Mouse (Mus musculus) spleen, adult 18-20 months (tissue): ENCODE results near the gene Dnase2b.

ENCODE experiments used
- DNase-seq, 2 experiments: peaks; one replicate each; pipeline ENCODE4 v3.0.0; 2022; ENCODE audit warnings: mixed read lengths in 2 of 2

Dnase2b gene

DNA sequence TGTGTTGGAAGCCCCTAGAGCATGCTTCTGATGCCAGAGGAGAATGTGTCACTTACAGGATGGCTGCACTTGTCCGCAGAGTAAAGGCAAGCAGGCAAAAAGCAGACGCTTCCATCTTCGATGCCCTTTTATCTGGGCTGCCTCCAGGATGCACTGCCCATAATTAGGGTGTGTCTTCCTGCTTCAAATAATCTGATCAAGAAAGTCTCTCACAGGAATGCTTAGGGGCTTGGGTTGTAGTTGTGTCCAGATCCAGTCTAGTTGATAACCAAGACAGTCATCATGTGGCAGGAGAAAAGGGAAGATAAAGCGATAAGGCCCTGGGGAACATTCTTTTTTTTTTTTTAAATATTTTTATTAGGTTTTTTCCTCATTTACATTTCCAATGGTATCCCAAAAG, at the start of gene Dnase2b:
TSS of gene Dnase2b (minus strand) at position 101 of the 400 bp plus-strand sequence.
- DNase-seq, result no peak

DNA sequence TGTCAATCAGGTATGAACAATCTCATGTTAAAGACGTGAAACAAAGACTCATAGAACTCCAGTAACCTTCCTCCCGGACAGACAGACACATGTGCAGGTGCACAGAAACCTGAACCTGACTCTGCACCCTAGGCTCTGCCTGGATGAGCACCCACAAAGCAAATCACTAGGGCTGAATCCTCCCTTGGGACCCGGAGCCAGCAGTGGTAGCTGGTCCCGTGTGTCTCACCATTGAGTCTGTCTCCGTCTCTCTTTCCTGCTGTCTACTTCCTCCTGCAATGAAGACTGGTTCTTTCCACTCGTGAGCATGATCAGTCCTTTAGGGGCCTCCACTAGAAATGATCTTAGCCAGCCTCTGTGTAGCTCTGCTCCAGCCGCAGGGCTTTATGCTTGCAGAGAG, 46.5 kb upstream of the Dnase2b start:
- DNase-seq, result no peak

DNA sequence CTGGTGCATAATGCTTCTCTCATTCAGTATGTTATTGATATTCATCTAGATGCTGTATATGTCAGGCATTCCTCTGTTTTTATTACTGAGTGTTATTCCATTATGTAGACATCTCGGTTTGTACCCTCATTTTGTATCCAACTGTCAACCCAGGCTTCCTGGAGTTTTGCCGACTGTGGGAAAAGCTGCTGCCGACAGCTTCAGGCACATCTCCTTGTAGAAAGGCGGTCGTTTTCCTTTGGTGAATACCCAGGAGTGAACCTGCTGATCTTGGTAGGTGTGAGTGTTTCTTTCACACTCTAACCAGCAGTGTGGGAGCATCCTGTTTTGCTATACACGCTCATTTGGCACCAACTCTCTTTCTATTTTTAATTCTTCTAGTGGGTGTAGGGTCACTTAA, 45.6 kb upstream of the Dnase2b start:
- no peak for DNase-seq

DNA sequence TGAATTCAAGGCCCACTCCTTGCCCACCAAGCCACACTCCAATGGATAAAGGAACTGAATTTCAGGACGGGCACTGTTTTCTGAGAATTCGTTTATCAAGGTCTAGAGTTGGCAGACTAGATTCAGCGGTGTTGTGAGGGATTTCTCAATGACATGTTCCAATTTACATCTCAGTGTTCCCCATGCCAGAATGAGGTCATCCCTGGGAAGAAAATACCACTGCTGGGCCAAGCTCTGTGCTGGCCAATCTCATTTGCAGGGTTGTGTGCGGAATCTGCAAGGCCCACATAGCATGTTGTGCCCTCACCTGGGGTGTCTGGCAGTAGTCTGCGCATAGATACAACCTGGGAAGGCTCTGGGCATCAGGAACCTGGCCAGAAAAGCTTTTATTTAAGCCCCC, 43.9 kb upstream of the Dnase2b start:
- DNase-seq, result no peak

DNA sequence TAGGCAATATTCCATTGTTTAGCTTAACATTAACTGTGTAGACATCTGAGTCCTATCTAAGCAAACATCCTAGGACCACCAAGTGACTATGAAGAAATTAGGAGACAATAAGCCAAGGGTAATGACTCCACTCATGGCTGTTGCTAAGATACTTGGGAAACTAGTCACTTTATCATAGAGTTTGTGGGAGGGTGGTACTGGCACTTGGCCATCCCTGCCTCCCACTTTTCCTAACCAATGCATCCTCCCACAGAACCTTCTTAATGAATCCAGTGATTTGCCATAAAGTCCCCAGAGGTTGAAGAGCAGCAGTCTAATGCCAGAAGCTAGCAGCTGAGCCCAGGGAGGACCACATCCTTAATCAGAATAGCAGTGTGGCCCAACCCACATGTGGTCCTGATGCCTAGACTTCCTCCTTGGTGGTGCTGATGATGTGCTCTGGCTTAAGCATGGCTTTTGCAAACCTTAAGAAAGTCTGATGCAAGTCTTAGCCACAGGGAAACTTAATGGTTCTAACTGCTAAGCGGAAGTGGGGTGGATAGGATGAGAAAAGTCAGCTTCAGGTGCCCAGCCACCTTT, 42.8 kb upstream of the Dnase2b start:
- DNase-seq, result no peak

DNA sequence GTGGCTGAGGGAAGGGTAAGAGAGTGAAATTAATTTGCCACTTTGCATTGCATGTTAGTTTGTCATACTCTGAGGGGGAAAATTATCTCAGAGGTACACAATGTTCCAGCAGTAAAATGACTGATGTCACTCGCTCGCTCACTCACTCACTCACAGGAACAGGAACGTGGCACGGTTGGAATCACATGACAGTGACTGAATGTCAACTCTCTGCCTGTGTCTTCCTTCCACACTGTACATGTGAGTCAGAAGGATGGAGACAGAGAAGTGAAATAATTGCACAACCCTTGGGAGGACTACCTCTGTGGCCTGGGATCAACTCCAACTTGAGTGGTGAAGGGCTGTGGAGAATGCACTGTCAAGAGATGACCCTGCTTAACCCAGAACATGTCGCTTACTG, 42.0 kb upstream of the Dnase2b start:
- DNase-seq, result no peak

DNA sequence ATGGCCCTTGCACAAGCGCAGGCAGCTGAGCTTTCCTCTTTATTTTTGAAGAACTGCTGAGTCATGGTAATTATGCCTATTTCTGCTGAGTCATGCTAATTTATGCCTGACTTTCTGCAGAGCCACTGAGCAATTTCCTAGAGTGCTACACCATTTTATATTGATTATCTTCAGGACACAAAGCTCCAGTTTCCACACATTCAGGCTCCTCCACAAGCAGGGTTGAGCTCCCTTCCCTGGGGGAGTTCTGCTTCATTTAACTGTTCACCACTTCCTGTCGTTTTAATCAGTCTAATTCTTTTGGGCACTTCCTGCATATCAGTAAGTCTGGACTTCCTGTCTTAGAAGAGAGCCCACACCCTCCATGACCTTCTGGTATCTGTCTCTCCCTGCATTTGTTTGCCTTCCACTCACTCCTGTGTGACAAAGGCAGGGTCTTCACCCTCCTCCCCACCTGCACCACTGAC, 39.7 kb upstream of the Dnase2b start:
- no peak for DNase-seq

DNA sequence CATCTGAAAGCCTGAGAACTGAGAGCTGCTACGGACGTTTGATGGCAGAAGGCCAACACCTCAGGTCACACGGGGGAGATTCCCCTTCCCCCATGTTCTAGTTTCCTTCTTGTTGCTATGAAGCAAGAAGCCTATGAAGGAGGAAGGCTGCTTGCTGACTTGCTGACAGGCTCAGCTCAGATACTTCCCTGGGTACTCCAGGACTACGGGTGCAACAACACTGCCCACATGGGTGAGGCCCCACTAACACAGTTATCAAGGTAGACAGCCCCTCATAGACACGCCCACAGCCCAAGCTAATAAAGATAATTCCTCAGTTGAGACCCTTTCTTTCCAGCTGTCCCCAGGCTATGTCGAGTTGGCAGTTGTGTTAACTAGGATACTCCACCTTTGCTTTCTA, 38.3 kb upstream of the Dnase2b start:
- DNase-seq, result no peak

DNA sequence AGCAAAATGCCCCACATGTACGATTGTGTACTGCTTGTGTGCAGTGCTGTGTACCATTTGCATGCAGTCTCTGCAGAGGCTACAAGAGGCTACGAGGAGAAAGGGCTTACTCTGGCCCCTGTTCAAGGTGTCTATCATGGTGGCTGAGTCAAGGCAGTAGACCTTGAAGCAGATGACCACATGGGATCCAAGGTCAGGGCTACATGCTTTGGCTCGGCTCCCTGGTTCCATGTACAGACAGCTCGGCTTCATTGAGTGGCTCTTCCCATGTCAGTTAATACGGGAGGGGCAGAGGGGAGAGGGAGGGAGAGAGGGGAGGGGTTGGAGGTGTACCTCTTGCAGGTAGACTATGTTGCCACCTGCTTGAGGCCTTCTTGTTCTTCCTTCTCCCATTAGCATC, 37.0 kb upstream of the Dnase2b start:
- no peak for DNase-seq

DNA sequence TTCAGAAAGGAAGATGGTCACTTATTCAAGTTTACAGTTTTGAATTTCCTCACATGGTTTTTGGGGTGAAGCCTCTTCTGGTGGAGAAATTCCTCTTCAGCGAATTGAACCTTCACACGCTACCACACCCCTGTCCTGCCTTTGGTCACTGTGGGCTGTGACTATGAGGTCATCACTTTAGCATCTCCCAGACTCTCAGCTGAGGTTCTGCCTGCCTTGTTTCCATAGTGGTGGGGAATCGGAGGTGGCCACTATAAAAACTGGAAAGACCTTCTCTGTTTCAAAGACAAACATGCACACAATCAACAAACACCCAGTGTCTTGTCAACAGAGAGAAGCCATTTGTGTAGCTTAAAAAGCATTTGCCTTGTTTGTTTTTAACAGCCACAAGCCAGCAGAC, 35.8 kb upstream of the Dnase2b start, which contains the start of gene 4930503B20Rik:
TSS of gene 4930503B20Rik (minus strand) at position 101 of the 400 bp plus-strand sequence.
- no peak for DNase-seq

DNA sequence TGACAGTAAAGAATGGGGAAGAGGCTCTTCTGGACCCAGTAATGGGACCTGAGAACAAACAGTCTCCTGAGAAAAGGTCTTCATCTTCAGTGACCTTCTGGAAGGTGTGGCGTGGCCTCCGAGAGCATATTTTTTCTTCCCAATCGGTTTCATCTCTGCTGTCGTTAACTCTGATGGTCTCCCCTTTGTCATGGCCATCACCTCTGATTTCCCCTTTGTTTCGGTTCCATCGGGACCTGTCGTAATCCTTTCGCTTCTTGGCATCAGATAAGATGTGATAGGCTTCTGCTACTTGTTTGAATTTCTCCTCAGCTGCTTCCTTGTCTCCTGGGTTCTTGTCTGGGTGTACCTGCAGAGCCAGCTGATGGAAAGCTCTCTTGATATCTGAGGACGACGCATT, 35.3 kb upstream of the Dnase2b start:
- DNase-seq, result no peak

DNA sequence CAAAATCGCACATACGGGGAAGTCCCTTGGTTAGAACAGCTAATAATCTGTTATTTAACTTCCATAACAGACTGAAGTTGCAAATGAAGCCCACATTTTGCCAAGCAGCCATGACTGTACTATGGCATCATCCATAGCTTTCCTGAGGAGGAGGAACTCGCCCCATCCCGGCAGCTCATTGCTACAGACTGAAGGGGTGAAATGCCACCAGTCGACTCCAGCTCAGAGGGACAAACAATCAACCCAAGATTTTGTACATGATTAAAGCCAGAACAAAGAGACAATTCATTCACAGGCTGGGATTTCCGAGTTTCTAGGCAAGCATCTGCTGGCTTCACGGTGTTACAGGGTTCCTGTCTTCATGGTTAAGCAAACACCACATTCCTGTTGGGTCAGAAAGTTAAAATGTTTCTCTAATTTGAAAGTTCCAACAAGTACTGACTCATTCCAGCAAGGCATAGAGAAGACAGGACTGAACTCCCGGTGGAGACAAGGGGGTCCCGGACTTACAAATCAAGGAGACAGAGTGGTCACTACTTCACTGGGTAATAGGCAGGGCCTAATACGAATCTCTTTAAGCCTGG, 34.0 kb upstream of the Dnase2b start:
- no peak for DNase-seq

DNA sequence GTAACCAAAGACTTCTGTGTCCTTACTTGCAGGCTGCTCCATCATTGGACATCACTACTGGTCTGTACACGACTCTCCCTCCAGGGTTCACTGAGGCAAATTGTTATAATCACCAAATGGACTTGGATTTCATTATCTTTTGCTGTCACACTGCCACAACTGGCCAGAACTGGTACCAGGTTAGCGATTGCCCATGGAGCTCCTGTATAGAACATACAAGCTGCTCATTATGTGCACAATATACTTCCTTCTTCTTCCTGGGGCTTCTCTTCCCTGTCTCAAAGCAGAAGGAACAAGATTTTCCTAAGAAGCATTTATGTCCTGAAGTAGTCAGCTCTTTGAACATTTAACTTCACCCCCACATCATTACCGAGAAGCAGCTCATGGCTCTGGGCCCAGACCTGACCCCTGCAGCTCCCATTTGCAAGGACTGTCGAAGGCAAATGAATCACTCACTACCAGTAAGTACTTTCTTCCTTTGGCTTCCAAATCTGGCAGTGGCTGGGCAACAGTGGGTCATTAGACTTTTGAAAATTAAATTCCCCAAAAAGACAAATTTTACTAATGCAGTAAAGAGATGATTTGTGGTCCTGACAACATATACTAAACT, 26.5 kb upstream of the Dnase2b start:
- DNase-seq, result no peak

DNA sequence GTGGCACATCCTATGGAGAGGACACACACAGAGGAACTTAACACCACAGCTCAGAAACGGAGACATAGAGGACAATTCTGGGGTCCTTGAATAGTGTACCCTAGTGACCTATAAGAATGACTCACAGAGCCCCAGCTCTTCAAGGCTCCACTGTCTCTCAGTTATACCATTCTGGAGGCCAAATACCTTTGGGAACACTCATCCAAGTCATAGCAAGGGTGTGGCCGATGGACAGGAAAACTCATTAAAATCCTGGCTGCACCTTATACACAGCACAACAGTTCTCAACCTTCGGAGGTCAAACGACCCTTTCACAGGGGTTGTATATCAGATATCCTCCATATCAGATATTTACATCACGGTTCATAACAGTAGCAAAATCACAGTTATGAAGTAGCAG, 17.1 kb upstream of the Dnase2b start:
- no peak for DNase-seq

DNA sequence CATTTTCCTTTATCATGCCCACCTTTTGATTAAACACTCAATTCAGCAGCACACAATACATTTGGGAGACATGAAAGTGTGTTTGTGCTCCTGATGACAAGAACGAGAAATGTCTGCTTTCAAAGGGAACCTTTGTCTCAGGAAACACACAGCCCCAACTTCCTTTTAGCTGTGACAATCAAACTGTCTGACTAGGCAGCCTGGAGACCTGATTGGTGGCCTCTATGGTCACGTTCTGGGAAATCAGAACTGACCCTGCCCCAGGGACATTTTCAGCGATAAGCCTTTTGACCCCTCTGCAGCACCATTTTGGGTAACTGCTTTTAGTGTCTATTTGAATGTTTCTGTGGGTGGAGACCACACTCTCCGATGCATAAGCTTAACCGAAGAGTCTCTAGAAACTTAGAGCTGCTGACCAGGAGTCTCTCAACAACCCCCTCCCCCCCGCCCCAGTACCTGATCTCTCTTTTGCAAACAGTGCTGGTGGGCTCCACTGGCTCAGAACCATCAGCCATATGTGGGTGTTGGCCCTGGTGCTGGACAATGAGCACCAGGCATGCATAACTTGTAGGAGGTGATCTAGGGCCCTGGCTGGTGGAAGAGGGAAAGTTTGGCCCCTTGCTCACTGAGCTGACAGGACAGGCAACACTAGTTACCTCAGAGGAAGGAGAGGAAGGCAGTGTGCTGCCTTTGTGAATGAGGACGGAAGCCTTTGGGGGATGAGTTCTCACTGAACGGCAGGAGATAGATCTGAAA, 13.0 kb upstream of the Dnase2b start:
- no peak for DNase-seq

DNA sequence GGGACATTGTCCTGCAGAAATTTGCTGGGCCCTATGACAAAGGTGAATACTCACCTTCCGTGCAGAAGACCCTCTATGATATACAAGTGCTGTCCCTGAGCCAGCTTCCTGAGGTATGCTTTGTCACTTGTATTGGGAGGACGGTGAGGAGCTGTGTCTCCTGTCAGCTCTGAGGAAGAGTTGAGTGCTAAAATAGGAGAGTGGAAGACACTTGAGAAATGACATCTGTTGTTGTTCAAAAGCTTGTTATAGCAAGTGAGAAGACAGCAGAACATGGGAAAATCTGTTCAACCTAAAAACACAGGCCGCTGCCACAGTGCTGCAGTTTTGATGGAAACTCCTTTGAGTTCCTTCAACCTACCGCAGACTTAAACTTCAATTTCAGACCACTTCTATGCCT, 10.4 kb upstream of the Dnase2b start:
- DNase-seq, result no peak

DNA sequence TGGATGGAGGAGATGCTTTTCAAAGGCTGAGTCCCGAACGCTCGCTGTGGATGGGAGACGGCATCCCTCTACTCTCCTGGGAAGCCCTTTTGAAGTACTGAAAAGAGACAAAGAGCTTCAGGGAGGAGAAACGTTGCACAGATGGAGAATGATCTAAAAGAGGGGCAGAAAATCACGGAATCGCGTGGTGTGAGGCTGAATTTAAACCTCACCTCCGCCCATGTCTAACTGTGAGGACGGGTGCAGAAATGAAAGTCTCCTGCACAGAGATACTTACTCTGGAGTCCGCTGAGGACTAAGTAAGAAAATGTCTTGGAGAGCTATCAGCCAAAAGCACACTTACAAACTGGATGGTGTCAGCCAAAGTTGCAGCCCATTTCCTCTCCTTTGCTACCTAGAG, 6.6 kb upstream of the Dnase2b start:
- DNase-seq, result no peak

DNA sequence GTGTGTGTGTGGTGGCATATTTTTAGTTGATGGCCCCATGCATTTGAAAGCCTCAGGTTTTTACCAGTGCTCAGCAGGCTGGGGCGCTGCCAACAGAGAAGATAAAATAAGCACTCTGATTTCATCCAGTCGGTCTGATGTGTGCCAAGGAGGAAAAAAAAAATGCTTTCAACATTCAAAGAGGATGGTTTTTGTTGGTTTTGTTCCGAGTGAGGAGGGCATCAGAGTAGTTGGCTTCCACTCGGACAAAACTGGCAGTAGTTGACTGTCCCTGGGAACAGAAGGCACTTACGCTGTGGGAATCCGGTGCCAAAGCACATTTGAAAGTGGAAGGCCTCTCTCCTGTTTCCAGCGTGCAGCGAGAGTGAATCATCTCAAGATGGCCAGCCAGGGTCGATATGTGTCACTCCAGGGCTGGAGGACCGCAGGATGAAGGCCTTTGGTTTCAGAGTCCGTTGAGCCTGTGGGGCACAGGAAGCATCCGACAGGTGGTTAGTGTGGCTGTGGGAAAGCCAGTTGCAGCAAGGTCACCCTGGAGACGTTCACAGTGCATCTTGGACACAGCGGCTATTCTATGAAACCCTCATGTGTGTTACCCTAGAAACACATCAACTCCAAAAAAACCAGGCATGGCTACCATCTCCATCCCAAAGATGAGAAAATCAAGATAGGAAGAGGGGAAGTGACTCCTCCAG, 5.3 kb upstream of the Dnase2b start:
- no peak for DNase-seq

DNA sequence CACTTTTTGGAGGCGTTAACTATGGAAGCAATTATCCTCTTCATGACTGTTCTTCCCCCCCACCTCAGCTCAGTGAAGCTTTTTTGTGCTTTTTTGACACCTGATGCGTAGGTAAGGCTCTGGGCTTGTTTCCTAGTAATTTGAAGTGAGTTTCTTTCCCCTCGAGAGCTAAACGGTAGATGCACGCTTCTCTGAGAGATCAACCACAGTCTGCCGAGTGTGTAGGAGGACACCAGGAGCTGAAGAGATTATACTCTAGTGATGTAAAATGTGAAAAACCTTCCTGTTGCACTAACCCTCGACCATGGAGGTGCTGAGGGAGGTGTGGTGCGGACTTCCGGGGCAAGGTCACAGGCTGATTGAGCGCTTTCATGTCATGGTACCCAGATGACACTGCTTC, 4.7 kb upstream of the Dnase2b start:
- DNase-seq, result no peak

DNA sequence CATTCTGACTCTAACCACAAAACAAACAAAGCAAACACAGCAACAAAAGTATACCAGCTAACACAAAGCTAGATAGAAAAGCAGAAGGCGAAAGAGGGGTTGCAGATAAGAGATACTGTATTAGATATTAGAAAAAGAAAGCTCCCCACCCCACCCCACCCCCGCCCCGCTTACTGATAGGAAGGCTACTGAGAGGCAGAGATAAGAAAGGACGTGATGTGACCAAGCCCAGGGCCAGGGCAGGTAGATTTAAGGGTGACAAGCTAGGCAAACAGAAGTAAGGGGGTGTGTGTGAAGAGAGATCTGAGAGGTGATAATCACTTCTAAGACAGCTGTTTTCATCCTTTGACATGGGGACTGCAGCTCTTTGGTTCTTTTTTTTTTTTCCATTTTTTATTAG, 3.0 kb upstream of the Dnase2b start:
- DNase-seq, result no peak

DNA sequence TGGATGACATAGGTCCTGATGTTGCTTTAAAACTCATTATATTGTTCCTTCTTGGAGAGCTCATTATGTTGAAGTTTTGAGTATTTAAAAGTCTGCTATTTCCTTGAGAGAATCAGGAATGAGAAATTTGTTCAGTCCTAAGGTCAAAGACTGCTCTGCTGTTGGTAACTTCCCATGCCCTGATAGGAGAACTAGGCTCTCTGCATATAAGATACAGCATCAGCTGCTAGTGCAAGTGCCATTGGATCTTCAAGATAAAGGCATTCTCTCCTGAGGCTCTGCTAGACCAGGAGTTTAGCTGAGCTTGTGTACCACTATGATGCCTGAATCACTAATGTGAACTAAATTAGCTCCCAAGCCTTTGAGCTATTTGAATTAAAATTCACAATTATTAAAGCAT, 2.5 kb upstream of the Dnase2b start:
- DNase-seq, result no peak

DNA sequence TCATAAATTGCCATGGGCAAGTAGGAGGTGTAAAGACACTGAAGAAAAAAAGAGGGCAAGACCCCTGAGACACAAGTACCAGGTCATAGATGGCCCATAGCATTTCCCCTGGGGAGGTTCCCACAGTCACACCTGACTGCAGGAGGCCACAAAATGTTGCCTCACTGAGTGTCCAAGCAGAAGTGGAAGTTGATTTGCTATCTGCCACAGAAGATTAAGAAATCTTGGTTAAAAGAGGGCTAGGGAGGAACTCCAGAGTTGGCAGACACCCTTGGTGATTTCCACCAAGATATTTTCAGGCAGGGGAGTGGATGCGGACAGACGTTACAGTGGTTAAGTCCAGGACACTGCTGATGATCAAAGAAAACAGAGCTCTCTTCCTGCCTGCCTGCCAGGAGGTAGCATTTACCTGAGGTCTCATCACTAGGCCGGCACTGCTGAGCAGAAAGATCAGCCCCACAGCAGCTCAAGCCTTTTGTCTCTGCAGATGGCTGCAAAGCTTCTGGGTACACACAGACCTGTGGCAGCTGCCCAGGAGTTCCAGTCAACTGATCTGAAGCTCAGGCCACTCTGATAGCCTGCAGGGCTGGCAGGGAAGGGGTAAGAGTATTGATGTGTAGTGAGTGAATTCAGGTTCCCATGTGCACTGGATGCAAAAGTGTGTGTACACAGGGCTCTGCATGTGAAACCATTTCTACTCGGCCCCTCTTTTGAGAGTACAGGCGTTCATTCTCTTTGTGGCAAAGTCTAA, 1.3 kb upstream of the Dnase2b start:
- DNase-seq, result no peak

DNA sequence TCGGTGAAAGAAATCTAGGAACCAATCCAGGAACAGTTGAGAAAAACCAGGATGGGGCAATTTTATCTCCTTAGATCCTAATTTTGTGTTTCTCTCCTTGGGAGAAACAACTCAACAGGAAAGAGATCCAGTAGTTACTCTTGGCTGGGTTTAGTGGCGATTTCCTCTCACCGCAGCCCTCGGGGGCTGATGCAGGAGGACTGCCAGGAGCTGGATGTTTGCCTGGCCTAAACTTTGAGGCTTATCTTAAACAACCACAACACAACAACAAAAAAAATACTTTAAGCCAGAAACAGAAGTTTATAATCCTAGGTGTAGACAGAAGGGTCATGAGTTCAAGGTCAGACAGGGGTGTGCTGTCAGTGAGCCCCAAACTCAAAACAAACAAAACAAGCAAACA, 3.6 kb downstream of the Dnase2b start:
- no peak for DNase-seq
